Mouse (Mus musculus): Measurements from ENCODE around the gene Dpf2. TPM values are rescaled to one million over a fixed set of nuclear protein-coding genes. Genes with fewer than 3 reads are reported as not detected.

Gene Dpf2
- 10 to 100 TPM; 94.1 to 95.3 TPM for total RNA-seq (2021)
- long read RNA-seq, experiment 1, transcript Dpf2-205 (11 exons, 3,314 nt), result minor isoform, 11 of 62 reads
- long read RNA-seq, experiment 1, transcript Dpf2-202 (12 exons, 2,406 nt), result major isoform, 29 of 62 reads
- long read RNA-seq, experiment 1, partial matches to known transcripts, result 4 of 62 reads
- long read RNA-seq, experiment 1, other reads (novel, unspliced or antisense), result 18 of 62 reads
- long read RNA-seq, experiment 2, transcript Dpf2-205 (11 exons, 3,314 nt), result minor isoform, 11 of 85 reads
- long read RNA-seq, experiment 2, transcript Dpf2-202 (12 exons, 2,406 nt), result major isoform, 55 of 85 reads
- long read RNA-seq, experiment 2, partial matches to known transcripts, result 3 of 85 reads
- long read RNA-seq, experiment 2, other reads (novel, unspliced or antisense), result 16 of 85 reads

GRCm38 (mm10) chr19:5913007-5913719 is at the start of gene Dpf2:
Gene Dpf2, minus strand, starts transcription at chr19:5913010.
- no peak for TF ChIP-seq CTCF (conservative IDR thresholded peaks at IDR 0.05)
- Histone ChIP-seq H3K4me3 (peak within 1 kb of the TSS; percentile 97), H3K27ac (peak within 1 kb of the TSS; percentile 94)
- no peak for DNase-seq (ENCODE audit: low spot score in 2 of 2)

- no peak for DNase-seq (ENCODE audit: low spot score in 2 of 2)
- Histone ChIP-seq H3K27ac (no peak overlapping the region), H3K4me3 (no peak overlapping the region)
- no peak for TF ChIP-seq CTCF (conservative IDR thresholded peaks at IDR 0.05)
Observed at GRCm38 (mm10) chr19:5957371-5957770, 44.6 kb upstream of the Dpf2 start.

- H3K4me3 ChIP-seq, result no peak overlapping the region
- TF ChIP-seq CTCF (conservative IDR thresholded peaks at IDR 0.05), result peak; percentile 94
- peak; percentile 68 to 86 for DNase-seq (ENCODE audit: low spot score in 2 of 2)
Observed at GRCm38 (mm10) chr19:5956685-5957084, 43.9 kb upstream of the Dpf2 start.

GRCm38 (mm10) chr19:5955704-5956670 is 43.2 kb upstream of the Dpf2 start:
- no peak for TF ChIP-seq CTCF (conservative IDR thresholded peaks at IDR 0.05)
- Histone ChIP-seq H3K27ac (no peak overlapping the region), H3K4me3 (no peak overlapping the region)
- no peak for DNase-seq (ENCODE audit: low spot score in 2 of 2)

More at GRCm38 (mm10) chr19:5956685-5957084, 43.9 kb upstream of the Dpf2 start:
- no peak overlapping the region for H3K27ac ChIP-seq

GRCm38 (mm10) chr19:5954936-5955335 is 42.1 kb upstream of the Dpf2 start:
- H3K4me3 ChIP-seq, result no peak overlapping the region
- TF ChIP-seq CTCF (conservative IDR thresholded peaks at IDR 0.05), result no peak
- no peak for DNase-seq (ENCODE audit: low spot score in 2 of 2)
- no peak overlapping the region for H3K27ac ChIP-seq

GRCm38 (mm10) chr19:5954031-5954710 is 41.4 kb upstream of the Dpf2 start:
- no peak for DNase-seq (ENCODE audit: low spot score in 2 of 2)
- no peak for TF ChIP-seq CTCF (conservative IDR thresholded peaks at IDR 0.05)
- Histone ChIP-seq H3K27ac (no peak overlapping the region), H3K4me3 (no peak overlapping the region)

GRCm38 (mm10) chr19:5953201-5953770 is 40.5 kb upstream of the Dpf2 start:
- no peak for TF ChIP-seq CTCF (conservative IDR thresholded peaks at IDR 0.05)
- Histone ChIP-seq H3K27ac (no peak overlapping the region), H3K4me3 (no peak overlapping the region)
- no peak for DNase-seq (ENCODE audit: low spot score in 2 of 2)

GRCm38 (mm10) chr19:5952071-5952691 is 39.4 kb upstream of the Dpf2 start:
- Histone ChIP-seq H3K4me3 (no peak overlapping the region), H3K27ac (peak overlapping the region; percentile 44; the same call in 1 of the 2 replicates)
- no peak for DNase-seq (ENCODE audit: low spot score in 2 of 2)
- TF ChIP-seq CTCF (conservative IDR thresholded peaks at IDR 0.05), result no peak

- H3K27ac ChIP-seq, result no peak overlapping the region
- DNase-seq (ENCODE audit: low spot score in 2 of 2), result no peak
- H3K4me3 ChIP-seq, result no peak overlapping the region
- no peak for TF ChIP-seq CTCF (conservative IDR thresholded peaks at IDR 0.05)
Observed at GRCm38 (mm10) chr19:5951631-5952030, 38.8 kb upstream of the Dpf2 start.

- no peak for DNase-seq (ENCODE audit: low spot score in 2 of 2)
- H3K4me3 ChIP-seq, result no peak overlapping the region
- TF ChIP-seq CTCF (conservative IDR thresholded peaks at IDR 0.05), result no peak
- no peak overlapping the region for H3K27ac ChIP-seq
Observed at GRCm38 (mm10) chr19:5950218-5950617, 37.4 kb upstream of the Dpf2 start.

GRCm38 (mm10) chr19:5945891-5946290 is 33.1 kb upstream of the Dpf2 start:
- Histone ChIP-seq H3K4me3 (no peak overlapping the region), H3K27ac (peak overlapping the region; percentile 83)
- no peak for DNase-seq (ENCODE audit: low spot score in 2 of 2)
- TF ChIP-seq CTCF (conservative IDR thresholded peaks at IDR 0.05), result no peak
